Mouse (Mus musculus) heart, embryonic 15.5 days (tissue): ENCODE measurements around the gene Gimap9. TPM values are rescaled to one million over a fixed set of nuclear protein-coding genes. Genes with fewer than 3 reads are reported as not detected.

Experiments
- ATAC-seq: fragments of 200-750 bp; cut with Nextera tagmentation; replicated peaks from 2 replicates; pipeline ENCODE4 v1.8.0; 2017; ENCODE audit warnings: low read depth, moderate TSS enrichment; ENCODE audit not compliant: insufficient number of reproducible peaks, insufficient read depth, low FRiP score
- H3K27ac ChIP-seq: fragments of 300-500 bp; sonication (generic); 2 replicates; pipeline ENCODE4 v1.5.1; 2015; ENCODE audit warnings: mild to moderate bottlenecking, inconsistent platforms
- H3K27me3 ChIP-seq: fragments of 300-500 bp; sonication (generic); 2 replicates; pipeline ENCODE4 v1.6.1; 2015; ENCODE audit warnings: inconsistent platforms
- H3K36me3 ChIP-seq: fragments of 300-500 bp; sonication (generic); 2 replicates; pipeline ENCODE4 v1.6.1; 2015; ENCODE audit warnings: mild to moderate bottlenecking, inconsistent platforms
- H3K4me1 ChIP-seq: fragments of 300-500 bp; sonication (generic); replicated peaks from 2 replicates; pipeline ENCODE4 v1.6.1; 2015; ENCODE audit warnings: inconsistent platforms
- H3K4me2 ChIP-seq: fragments of 300-500 bp; sonication (generic); 2 replicates; pipeline ENCODE4 v1.6.1; 2015; ENCODE audit warnings: inconsistent platforms, mild to moderate bottlenecking, moderate library complexity
- H3K4me3 ChIP-seq: fragments of 300-500 bp; sonication (generic); 2 replicates; pipeline ENCODE4 v1.5.1; 2015; ENCODE audit warnings: mild to moderate bottlenecking, inconsistent platforms
- H3K9ac ChIP-seq: fragments of 300-500 bp; sonication (generic); 2 replicates; pipeline ENCODE4 v1.6.1; 2015; ENCODE audit warnings: mild to moderate bottlenecking, inconsistent platforms
- H3K9me3 ChIP-seq: fragments of 300-500 bp; sonication (generic); replicated peaks from 2 replicates; pipeline ENCODE4 v1.6.1; 2016; ENCODE audit warnings: inconsistent platforms
- WGBS: fragments of 180-500 bp; shearing (Covaris S2); methylation state at CpG from one replicate; pipeline ENCODE4 v1.1.7; 2015; ENCODE audit warnings: mixed read lengths; 5-methylcytosine and 5-hydroxymethylcytosine counted together
- polyA plus RNA-seq: library from polyadenylated mRNA; unstranded; fragments of >200 nt; fragmentation: Nextera tagmentation; extraction: Ambion mirVana; gene quantifications from 2 replicates; pipeline ENCODE4 v1.2.1, GENCODE M21; 2015

Gene Gimap9
- polyA plus RNA-seq, 1 experiment from 2014 or later: 7.9 TPM

DNA sequence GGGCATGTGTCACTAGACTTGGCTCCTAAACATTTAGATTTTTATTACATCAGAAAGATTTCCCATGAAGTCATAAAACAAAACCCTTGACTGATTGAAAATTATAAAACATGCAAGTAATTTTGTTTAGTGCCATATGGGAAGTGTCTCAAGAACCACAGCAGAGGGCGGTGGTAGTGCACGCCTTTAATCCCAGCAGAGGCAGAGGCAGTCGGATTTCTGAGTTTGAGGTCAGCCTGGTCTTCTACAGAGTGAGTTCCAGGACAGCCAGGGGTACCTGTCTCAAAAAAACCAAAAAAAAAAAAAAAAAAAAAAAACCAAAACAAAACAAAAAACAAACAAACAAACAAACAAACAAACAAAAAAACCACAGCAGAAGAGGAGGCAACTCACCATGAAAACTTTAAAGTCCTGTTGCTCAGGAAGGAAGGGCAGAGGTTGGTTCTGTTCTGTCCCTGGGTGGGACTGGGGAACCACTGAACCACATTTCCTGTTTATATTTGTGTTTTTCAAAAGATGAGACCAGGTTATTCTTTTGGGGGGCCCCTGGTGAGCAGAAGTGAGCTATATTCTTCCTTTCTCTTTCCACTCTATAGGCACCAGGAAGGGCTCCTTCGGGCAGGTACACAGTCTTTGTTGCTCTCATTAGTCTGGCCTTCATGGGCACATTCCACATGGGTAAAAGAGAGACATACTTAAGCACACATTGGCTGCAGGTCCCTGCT lies 21.1 kb downstream of the Gimap9 start:
- ATAC-seq: no peak
- H3K9ac ChIP-seq: no peak overlapping the region
- WGBS: 80% methylated on average over 4 of the region's 4 CpGs
- no peaks in the 10 kb centered on the region for H3K9me3 ChIP-seq
- H3K4me3 ChIP-seq: no peak overlapping the region
- no peak overlapping the region for H3K4me2 ChIP-seq
- H3K27me3 ChIP-seq: no peaks in the 10 kb centered on the region
- H3K4me1 ChIP-seq: no peaks in the 10 kb centered on the region
- H3K36me3 ChIP-seq: no peaks in the 10 kb centered on the region
- H3K27ac ChIP-seq: peak overlapping the region; percentile 45; the same call in 1 of the 2 replicates

DNA sequence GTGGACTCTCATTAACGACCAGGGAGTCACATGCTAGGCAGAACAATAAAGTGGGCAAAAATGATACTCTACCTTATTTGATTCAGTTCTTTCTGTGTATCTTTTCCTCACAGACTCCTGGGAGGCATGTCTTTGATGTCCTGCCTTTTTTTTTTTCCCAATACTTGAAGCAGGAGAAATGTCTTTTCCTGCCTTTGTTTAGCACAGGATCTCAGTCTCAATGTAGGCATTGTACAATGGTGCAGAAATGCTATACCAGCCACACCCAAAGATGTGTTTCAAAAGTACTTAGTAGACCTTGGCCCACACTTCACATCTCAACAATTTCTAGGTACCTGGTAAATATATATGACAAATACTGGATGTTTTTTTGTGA lies 21.6 kb downstream of the Gimap9 start:
- Histone ChIP-seq H3K4me1 (no peaks in the 10 kb centered on the region), H3K27ac (peak overlapping the region; percentile 45; the same call in 1 of the 2 replicates), H3K27me3 (no peaks in the 10 kb centered on the region), H3K4me3 (no peak overlapping the region), H3K4me2 (no peak overlapping the region), H3K9me3 (no peaks in the 10 kb centered on the region), H3K9ac (no peak overlapping the region), H3K36me3 (no peaks in the 10 kb centered on the region)
- WGBS: 40% methylated on average over 1 of the region's 1 CpGs
- no peak for ATAC-seq

- Histone ChIP-seq H3K27me3 (no peaks in the 10 kb centered on the region), H3K4me2 (no peak overlapping the region), H3K4me1 (no peaks in the 10 kb centered on the region), H3K36me3 (no peaks in the 10 kb centered on the region), H3K4me3 (no peak overlapping the region), H3K9ac (no peak overlapping the region), H3K9me3 (no peaks in the 10 kb centered on the region), H3K27ac (peak overlapping the region; percentile 67)
- ATAC-seq: no peak
- WGBS: 73% methylated on average over 7 of the region's 7 CpGs
Observed at GRCm38 (mm10) chr6:48698066-48698856, 22.3 kb downstream of the Gimap9 start.

DNA sequence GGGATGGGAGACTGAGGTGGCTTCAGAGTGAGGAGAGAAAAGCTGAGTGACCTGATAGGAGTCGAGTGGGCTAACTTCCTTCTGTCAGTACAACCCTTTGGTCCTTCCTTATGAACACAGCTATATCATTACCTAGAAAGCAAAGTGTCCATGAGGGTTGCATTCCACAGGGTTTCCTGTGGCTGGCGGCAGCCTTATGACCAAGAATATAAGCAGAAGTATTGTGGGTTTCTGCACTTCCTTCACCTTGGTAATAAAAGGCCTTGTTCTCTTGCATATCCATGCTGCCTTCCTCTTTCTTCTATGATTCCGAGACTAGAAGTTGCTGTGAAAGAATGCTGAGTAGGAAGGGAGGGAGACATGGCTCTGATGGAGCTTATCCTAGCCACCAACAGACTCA lies 23.0 kb downstream of the Gimap9 start:
- Histone ChIP-seq H3K9me3 (no peaks in the 10 kb centered on the region), H3K4me1 (no peaks in the 10 kb centered on the region), H3K4me2 (no peak overlapping the region), H3K27ac (peak overlapping the region; percentile 67), H3K4me3 (no peak overlapping the region), H3K27me3 (no peaks in the 10 kb centered on the region), H3K9ac (no peak overlapping the region), H3K36me3 (no peaks in the 10 kb centered on the region)
- ATAC-seq: no peak
- WGBS: 56% methylated on average over 3 of the region's 3 CpGs

GRCm38 (mm10) chr6:48700251-48701075 lies 24.5 kb downstream of the Gimap9 start:
- Histone ChIP-seq H3K4me3 (no peak overlapping the region), H3K36me3 (no peaks in the 10 kb centered on the region), H3K9ac (no peak overlapping the region), H3K27ac (peak overlapping the region; percentile 79), H3K4me1 (no peaks in the 10 kb centered on the region), H3K9me3 (no peaks in the 10 kb centered on the region), H3K27me3 (no peaks in the 10 kb centered on the region), H3K4me2 (no peak overlapping the region)
- WGBS: 33% methylated on average over 5 of the region's 5 CpGs
- peak; percentile 82 for ATAC-seq

- Histone ChIP-seq H3K4me2 (no peak overlapping the region), H3K9ac (no peak overlapping the region), H3K27ac (peak overlapping the region; percentile 55), H3K36me3 (no peaks in the 10 kb centered on the region), H3K4me1 (no peaks in the 10 kb centered on the region), H3K4me3 (no peak overlapping the region), H3K27me3 (no peaks in the 10 kb centered on the region), H3K9me3 (no peaks in the 10 kb centered on the region)
- 77% methylated on average over 7 of the region's 7 CpGs for WGBS
- ATAC-seq: no peak
Observed at GRCm38 (mm10) chr6:48702146-48702545, 26.2 kb downstream of the Gimap9 start.

GRCm38 (mm10) chr6:48702601-48703000 lies 26.7 kb downstream of the Gimap9 start:
- no peak overlapping the region for H3K4me3 ChIP-seq
- no peak overlapping the region for H3K9ac ChIP-seq
- ATAC-seq: no peak
- H3K27ac ChIP-seq: peak overlapping the region; percentile 55
- no peaks in the 10 kb centered on the region for H3K27me3 ChIP-seq
- H3K4me1 ChIP-seq: no peaks in the 10 kb centered on the region
- WGBS: 61% methylated on average over 5 of the region's 5 CpGs
- no peak overlapping the region for H3K4me2 ChIP-seq
- H3K36me3 ChIP-seq: no peaks in the 10 kb centered on the region
- H3K9me3 ChIP-seq: no peaks in the 10 kb centered on the region

DNA sequence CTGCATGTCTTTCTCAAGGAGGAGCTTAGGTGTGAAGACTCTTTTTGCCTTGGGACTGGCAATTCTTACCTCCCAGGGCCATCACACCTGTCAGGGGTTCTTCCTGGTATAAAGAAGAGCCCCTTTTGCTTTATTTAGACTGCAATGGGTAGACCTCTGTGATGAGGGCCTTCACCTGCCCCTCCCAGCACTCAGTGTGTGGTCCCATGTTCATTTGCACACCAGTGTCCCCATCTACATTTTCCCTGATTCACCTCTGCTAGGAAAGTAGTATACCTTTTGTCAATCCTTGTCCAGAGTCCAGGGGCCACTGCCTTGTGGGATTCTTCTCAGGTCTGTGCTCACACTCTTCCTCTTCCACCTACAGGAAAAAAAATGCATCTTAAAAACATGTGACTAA lies 28.2 kb downstream of the Gimap9 start:
- Histone ChIP-seq H3K4me1 (no peaks in the 10 kb centered on the region), H3K27ac (no peak overlapping the region), H3K27me3 (no peaks in the 10 kb centered on the region), H3K9ac (no peak overlapping the region), H3K4me3 (no peak overlapping the region), H3K9me3 (no peaks in the 10 kb centered on the region), H3K36me3 (no peaks in the 10 kb centered on the region), H3K4me2 (no peak overlapping the region)
- ATAC-seq: no peak

DNA sequence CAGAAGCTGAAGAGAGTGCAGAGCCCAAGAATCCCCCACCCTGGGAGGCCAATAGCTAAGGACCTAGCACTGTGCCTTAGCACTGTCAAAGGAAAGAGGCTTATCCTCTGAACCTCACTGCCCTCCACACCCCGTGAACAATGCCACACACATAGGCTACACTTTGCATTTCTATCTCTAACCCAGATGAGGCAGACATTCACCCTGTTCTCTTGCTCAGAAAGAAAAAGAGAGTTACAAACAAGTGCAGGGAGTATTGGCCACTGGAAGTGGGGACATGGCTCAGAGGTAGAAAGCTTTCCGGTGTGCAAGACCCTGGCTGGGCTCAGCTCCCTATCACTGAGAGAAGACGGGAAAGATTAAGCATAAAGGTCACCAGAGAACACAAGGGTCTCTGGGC lies 30.2 kb downstream of the Gimap9 start:
- Histone ChIP-seq H3K4me1 (no peaks in the 10 kb centered on the region), H3K27me3 (no peaks in the 10 kb centered on the region), H3K9ac (no peak overlapping the region), H3K4me3 (peak overlapping the region; percentile 15), H3K9me3 (no peaks in the 10 kb centered on the region), H3K4me2 (peak overlapping the region; percentile 38), H3K27ac (peak overlapping the region; percentile 65), H3K36me3 (no peaks in the 10 kb centered on the region)
- WGBS: 38% methylated on average over 3 of the region's 3 CpGs
- ATAC-seq: no peak

GRCm38 (mm10) chr6:48718455-48718854 lies 42.5 kb downstream of the Gimap9 start, which contains the start of the genes Gm28053 and Gimap7:
TSS of gene Gm28053 (plus strand) at chr6:48718607.
TSS of gene Gimap7 (plus strand) at chr6:48718621.
- no peaks in the 10 kb centered on the region for H3K27me3 ChIP-seq
- H3K36me3 ChIP-seq: no peaks in the 10 kb centered on the region
- no peak within 1 kb of the TSS for H3K27ac ChIP-seq
- H3K9me3 ChIP-seq: no peaks in the 10 kb centered on the region
- H3K4me2 ChIP-seq: no peak within 1 kb of the TSS
- WGBS: 49% methylated on average over 2 of the region's 2 CpGs
- no peak within 1 kb of the TSS for H3K4me3 ChIP-seq
- ATAC-seq: no peak
- no peak within 1 kb of the TSS for H3K9ac ChIP-seq
- H3K4me1 ChIP-seq: no peaks in the 10 kb centered on the region

DNA sequence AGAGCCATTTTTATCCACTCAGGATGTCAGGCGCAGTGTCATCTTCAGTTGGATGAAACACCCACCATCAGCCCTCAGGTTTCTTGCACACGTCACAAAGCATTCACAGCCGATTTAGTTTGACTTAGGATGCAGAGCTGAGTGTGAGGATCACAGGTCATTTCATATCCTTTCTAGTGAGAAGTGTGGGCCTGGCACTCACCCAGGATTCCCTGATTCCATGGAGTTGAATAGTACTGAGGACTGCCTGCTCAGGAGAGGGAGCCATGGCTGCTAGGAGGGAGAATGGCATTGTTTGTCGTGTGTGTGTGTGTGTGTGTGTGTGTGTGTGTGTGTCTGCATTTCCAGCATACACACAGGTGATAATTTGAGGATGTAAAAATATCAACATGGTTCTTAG lies 44.4 kb downstream of the Gimap9 start:
- Histone ChIP-seq H3K9ac (no peak overlapping the region), H3K36me3 (no peaks in the 10 kb centered on the region), H3K4me3 (no peak overlapping the region), H3K27me3 (no peaks in the 10 kb centered on the region), H3K4me1 (peaks cover 2% of the 10 kb centered on the region), H3K4me2 (no peak overlapping the region), H3K9me3 (no peaks in the 10 kb centered on the region), H3K27ac (no peak overlapping the region)
- 68% methylated on average over 4 of the region's 4 CpGs for WGBS
- ATAC-seq: no peak
